Mouse (Mus musculus): ENCODE measurements around the gene Cdc25b. TPM values are rescaled to one million over a fixed set of nuclear protein-coding genes. Genes with fewer than 3 reads are reported as not detected.

Cdc25b gene
- polyA plus RNA-seq (2015; fragmentation: Nextera tagmentation; extraction: Ambion mirVana): 73.8 and 87.0 TPM in 2 replicates

DNA sequence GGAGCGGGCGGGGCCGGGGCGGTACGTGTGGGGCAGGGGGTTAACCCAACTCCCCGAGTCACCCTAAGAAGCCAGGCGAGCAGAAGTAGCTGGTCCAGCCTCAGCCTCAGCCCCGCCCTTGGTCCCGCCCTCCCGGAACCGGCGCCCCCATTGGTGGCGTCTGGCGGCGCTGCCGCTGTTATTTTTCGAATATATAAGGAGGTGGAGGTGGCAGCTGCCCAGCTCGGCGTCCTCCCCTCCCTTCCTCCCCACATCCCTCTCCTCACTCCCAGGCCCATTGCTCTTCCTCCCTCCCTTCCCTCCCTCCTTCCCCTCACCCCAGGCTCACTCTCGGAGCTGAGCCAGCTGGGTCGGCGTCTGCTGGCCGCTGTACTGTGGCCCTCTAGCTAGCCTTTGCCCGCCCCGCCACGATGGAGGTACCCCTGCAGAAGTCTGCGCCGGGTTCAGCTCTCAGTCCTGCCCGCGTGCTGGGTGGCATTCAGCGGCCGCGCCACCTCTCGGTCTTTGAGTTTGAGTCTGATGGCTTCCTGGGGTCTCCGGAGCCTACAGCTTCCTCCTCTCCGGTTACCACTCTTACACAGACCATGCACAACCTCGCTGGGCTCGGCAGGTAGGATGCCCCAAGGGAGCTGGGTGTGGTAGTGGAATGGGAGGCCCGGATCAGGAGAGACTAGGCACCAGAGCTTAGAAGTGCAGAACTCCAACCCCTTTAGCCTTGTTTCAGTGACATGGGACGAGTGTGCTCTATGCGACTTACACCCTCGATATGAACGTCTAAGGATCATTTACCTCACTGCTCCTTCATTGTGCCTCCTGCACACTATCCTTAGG is at the start of gene Cdc25b, which contains the start of gene Spef1:
Gene Cdc25b, plus strand, starts transcription at position 179 of the 831 bp plus-strand sequence.
Gene Spef1, minus strand, starts transcription at position 512 of the 831 bp plus-strand sequence.
- no peaks in the 10 kb centered on the region for H3K9me3 ChIP-seq (ENCODE audit: low read length)
- H3K27ac ChIP-seq (ENCODE audit: low read length): peak within 1 kb of the TSS; percentile 85
- H3K4me3 ChIP-seq (ENCODE audit: low read length): peak within 1 kb of the TSS; percentile 75
- WGBS: 1% methylated on average over 42 of the region's 43 CpGs
- peak; percentile 88 for ATAC-seq (ENCODE audit: low FRiP score, low TSS enrichment)
- peak within 1 kb of the TSS; percentile 85 for H3K9ac ChIP-seq (replicated peaks; ENCODE audit: low read length)
- H3K36me3 ChIP-seq (ENCODE audit: insufficient read depth, low read length): peaks cover 8% of the 10 kb centered on the region
- H3K4me1 ChIP-seq (ENCODE audit: insufficient read depth, low read length): peaks cover 30% of the 10 kb centered on the region
- peak within 1 kb of the TSS; percentile 89 for H3K4me2 ChIP-seq (replicated peaks; ENCODE audit: low read depth, low read length)
- H3K27me3 ChIP-seq (ENCODE audit: insufficient read depth, low read length): no peaks in the 10 kb centered on the region

DNA sequence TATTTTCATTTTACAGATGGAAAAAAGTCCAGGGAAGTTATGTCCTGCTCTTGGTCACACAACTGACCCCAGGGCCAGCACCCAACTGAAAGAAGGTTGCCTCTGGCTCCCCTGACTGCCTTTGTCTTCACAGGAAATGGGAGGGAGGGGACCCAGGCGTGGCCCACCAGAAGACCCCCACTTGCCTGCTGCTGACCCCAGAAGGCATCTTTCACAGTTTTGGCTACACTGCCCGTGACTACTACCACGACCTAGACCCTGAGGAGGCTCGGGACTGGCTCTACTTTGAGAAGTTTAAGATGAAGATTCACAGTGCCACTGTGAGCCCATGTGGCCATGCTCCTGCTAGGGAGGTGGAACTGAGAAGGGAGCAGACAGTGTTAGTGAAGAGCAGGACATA is 48.5 kb upstream of the Cdc25b start:
- 79% methylated on average over 4 of the region's 4 CpGs for WGBS

DNA sequence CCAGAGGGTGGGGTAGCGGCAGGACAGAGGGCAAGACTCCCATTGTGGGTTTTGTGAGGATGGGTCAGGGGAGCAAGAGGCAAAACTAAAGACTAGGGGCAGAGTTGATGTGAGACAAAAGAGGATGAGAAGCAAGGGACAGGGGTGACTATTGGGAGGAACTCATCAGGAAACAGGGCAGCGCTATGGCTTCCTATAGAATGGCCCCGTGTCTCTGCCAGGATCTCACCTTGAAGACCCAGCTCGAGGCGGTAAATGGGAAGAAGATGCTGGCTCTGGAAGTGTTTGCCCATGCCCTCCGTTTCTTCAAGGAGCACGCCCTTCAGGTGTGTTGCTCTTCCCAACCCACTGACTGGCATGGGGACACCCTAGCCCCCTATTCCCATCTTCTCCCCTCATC is 48.0 kb upstream of the Cdc25b start:
- H3K4me3 ChIP-seq (ENCODE audit: low read length): no peak overlapping the region
- no peaks in the 10 kb centered on the region for H3K9me3 ChIP-seq (ENCODE audit: low read length)
- H3K36me3 ChIP-seq (ENCODE audit: insufficient read depth, low read length): peaks cover 23% of the 10 kb centered on the region
- no peak overlapping the region for H3K27ac ChIP-seq (ENCODE audit: low read length)
- H3K4me2 ChIP-seq (replicated peaks; ENCODE audit: low read depth, low read length): no peak overlapping the region
- 92% methylated on average over 7 of the region's 7 CpGs for WGBS
- H3K4me1 ChIP-seq (ENCODE audit: insufficient read depth, low read length): peaks cover 18% of the 10 kb centered on the region
- no peaks in the 10 kb centered on the region for H3K27me3 ChIP-seq (ENCODE audit: insufficient read depth, low read length)
- no peak overlapping the region for H3K9ac ChIP-seq (replicated peaks; ENCODE audit: low read length)
- ATAC-seq (ENCODE audit: low FRiP score, low TSS enrichment): no peak

More for the DNA sequence above, 48.5 kb upstream of the Cdc25b start:
- peaks cover 19% of the 10 kb centered on the region; the same call in 1 of the 2 replicates for H3K36me3 ChIP-seq (ENCODE audit: insufficient read depth, low read length)
- no peak for ATAC-seq (ENCODE audit: low FRiP score, low TSS enrichment)
- no peaks in the 10 kb centered on the region for H3K9me3 ChIP-seq (ENCODE audit: low read length)
- no peaks in the 10 kb centered on the region for H3K27me3 ChIP-seq (ENCODE audit: insufficient read depth, low read length)
- no peak overlapping the region for H3K4me2 ChIP-seq (replicated peaks; ENCODE audit: low read depth, low read length)
- H3K9ac ChIP-seq (replicated peaks; ENCODE audit: low read length): no peak overlapping the region
- H3K4me1 ChIP-seq (ENCODE audit: insufficient read depth, low read length): peaks cover 18% of the 10 kb centered on the region
- no peak overlapping the region for H3K27ac ChIP-seq (ENCODE audit: low read length)
- no peak overlapping the region for H3K4me3 ChIP-seq (ENCODE audit: low read length)

DNA sequence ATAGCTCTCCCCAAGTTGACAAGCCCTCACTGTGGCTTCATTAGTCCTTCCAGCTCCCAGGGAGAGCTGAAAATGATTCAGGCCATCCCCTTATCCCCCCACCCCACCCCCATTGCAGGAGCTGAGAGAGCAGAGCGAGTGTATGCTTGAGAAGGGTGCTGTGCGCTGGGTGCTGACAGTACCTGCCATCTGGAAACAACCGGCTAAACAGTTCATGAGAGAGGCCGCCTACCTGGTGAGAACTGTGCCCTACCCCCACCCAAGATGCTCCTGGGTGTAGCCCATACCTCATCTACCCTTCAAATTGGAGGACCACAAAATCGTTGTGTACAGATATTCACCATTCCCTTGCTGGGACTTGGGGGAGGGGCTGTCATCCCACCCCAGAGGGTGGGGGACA is 47.5 kb upstream of the Cdc25b start:
- no peak for ATAC-seq (ENCODE audit: low FRiP score, low TSS enrichment)
- Histone ChIP-seq H3K36me3 (ENCODE audit: insufficient read depth, low read length) (peaks cover 26% of the 10 kb centered on the region), H3K9me3 (ENCODE audit: low read length) (no peaks in the 10 kb centered on the region), H3K27ac (ENCODE audit: low read length) (no peak overlapping the region), H3K27me3 (ENCODE audit: insufficient read depth, low read length) (no peaks in the 10 kb centered on the region), H3K4me2 (replicated peaks; ENCODE audit: low read depth, low read length) (no peak overlapping the region), H3K4me3 (ENCODE audit: low read length) (no peak overlapping the region), H3K9ac (replicated peaks; ENCODE audit: low read length) (no peak overlapping the region), H3K4me1 (ENCODE audit: insufficient read depth, low read length) (peaks cover 18% of the 10 kb centered on the region)
- WGBS: 90% methylated on average over 5 of the region's 5 CpGs

DNA sequence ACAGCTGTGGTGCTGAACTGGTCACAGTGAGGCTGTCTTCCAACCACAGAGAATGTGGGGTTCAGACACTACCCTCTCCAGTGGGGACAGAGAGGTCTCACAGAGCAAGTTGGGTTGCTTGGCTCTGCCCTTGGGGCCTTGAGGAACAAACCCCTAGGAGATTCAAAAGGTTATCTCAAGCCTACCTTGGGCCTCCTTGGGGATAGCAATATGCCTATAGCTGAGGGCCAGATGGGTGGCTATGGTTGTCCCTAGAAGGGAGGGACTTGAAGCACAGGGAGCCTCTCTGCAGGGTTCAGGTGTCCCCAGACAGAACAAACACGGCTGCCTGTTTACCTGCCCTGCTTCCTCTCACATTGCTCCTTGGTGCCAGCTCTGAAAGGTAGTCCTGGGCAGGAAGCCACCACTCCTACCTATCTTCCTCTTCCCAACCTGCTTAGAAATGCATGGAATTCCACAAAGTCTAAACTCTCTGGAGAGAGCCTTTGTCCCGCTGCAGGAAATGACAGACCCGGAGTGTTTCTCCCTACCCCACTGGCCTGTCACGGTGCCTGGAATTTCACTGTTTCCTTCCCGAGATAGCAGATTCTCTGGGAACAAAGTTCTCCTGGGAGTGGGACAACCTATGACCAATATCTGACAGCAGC is 46.7 kb upstream of the Cdc25b start:
- no peak overlapping the region for H3K9ac ChIP-seq (replicated peaks; ENCODE audit: low read length)
- no peaks in the 10 kb centered on the region for H3K9me3 ChIP-seq (ENCODE audit: low read length)
- no peak overlapping the region for H3K4me2 ChIP-seq (replicated peaks; ENCODE audit: low read depth, low read length)
- H3K4me3 ChIP-seq (ENCODE audit: low read length): no peak overlapping the region
- H3K4me1 ChIP-seq (ENCODE audit: insufficient read depth, low read length): peaks cover 18% of the 10 kb centered on the region
- peaks cover 34% of the 10 kb centered on the region for H3K36me3 ChIP-seq (ENCODE audit: insufficient read depth, low read length)
- peak overlapping the region; percentile 72 for H3K27ac ChIP-seq (ENCODE audit: low read length)
- no peaks in the 10 kb centered on the region for H3K27me3 ChIP-seq (ENCODE audit: insufficient read depth, low read length)
- no peak for ATAC-seq (ENCODE audit: low FRiP score, low TSS enrichment)
- 43% methylated on average over 5 of the region's 5 CpGs for WGBS

DNA sequence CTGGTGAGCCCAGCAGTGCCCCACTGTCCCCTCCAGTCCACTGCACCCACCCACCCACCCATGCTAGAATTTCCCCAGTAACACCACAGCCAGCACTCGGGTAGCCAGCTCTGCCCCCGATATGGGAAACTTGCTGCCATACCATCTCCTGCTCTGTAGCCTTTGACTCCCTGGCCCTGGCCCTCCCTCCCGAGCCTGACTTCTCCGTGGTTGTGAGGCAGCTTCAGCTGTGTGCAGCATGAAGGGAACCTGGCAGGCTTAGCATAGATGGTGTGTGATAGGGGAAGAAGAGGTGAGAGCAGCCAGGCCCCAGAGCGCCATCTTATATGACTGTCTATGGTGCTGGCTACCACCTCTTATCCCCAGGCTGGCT is 46.2 kb upstream of the Cdc25b start:
- no peaks in the 10 kb centered on the region for H3K9me3 ChIP-seq (ENCODE audit: low read length)
- H3K9ac ChIP-seq (replicated peaks; ENCODE audit: low read length): no peak overlapping the region
- H3K27ac ChIP-seq (ENCODE audit: low read length): peak overlapping the region; percentile 53
- no peak overlapping the region for H3K4me3 ChIP-seq (ENCODE audit: low read length)
- H3K4me1 ChIP-seq (ENCODE audit: insufficient read depth, low read length): peaks cover 16% of the 10 kb centered on the region
- ATAC-seq (ENCODE audit: low FRiP score, low TSS enrichment): no peak
- H3K36me3 ChIP-seq (ENCODE audit: insufficient read depth, low read length): peaks cover 39% of the 10 kb centered on the region
- H3K27me3 ChIP-seq (ENCODE audit: insufficient read depth, low read length): no peaks in the 10 kb centered on the region
- WGBS: 62% methylated on average over 5 of the region's 5 CpGs
- H3K4me2 ChIP-seq (replicated peaks; ENCODE audit: low read depth, low read length): no peak overlapping the region

DNA sequence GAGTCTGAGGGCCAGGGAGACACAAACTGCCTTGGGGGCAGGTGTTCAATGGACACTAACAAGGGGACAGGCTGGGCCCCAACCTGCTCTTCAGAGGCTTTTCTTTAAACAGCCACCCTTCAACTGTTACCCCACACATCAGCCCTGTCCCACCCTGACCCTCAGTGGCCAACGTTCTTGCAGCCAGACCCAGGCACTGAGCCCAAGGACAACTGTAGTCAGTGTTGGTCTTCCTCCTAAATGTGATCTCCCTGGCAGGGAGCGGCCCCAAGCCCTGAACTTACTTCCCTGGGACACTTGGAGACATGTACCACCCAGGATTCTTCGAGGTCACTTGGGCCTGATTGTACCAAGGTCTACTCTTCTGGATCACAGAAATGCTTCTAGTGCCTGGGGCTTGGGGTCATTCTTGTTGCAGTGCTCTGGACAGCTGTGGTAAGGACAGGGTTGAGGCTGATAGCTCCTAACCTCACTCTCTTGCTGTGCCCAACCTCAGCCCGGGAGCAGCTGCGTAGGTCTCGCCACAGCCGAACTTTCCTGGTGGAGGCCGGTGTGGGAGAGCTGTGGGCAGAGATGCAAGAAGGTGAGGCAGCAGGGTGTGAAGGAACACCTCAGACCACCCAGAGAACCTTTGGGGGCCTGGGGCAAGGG is 45.3 kb upstream of the Cdc25b start:
- Histone ChIP-seq H3K27me3 (ENCODE audit: insufficient read depth, low read length) (no peaks in the 10 kb centered on the region), H3K27ac (ENCODE audit: low read length) (no peak overlapping the region), H3K9ac (replicated peaks; ENCODE audit: low read length) (no peak overlapping the region), H3K36me3 (ENCODE audit: insufficient read depth, low read length) (peaks cover 46% of the 10 kb centered on the region), H3K4me2 (replicated peaks; ENCODE audit: low read depth, low read length) (no peak overlapping the region), H3K4me1 (ENCODE audit: insufficient read depth, low read length) (peaks cover 16% of the 10 kb centered on the region), H3K9me3 (ENCODE audit: low read length) (no peaks in the 10 kb centered on the region), H3K4me3 (ENCODE audit: low read length) (no peak overlapping the region)
- 76% methylated on average over 8 of the region's 8 CpGs for WGBS
- ATAC-seq (ENCODE audit: low FRiP score, low TSS enrichment): no peak

DNA sequence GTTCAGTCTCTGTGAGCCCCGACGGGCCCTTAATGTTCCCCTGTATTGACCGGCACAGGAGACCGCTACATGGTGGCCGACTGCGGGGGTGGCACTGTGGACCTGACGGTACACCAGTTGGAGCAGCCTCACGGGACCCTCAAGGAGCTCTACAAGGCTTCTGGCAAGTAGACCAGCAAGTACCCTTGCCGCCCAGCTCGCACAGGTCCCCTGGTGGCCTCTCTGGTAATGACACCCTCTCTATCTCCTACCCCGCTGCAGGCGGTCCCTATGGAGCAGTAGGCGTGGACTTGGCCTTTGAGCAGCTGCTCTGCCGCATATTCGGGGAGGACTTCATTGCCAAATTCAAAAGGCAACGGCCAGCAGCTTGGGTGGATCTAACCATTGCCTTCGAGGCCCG is 44.2 kb upstream of the Cdc25b start:
- Histone ChIP-seq H3K4me2 (replicated peaks; ENCODE audit: low read depth, low read length) (0 out of 2 replicates have a peak overlapping the region, but pooled peaks have one; percentile 3), H3K27ac (ENCODE audit: low read length) (peak overlapping the region; percentile 29; the same call in 1 of the 2 replicates), H3K9ac (replicated peaks; ENCODE audit: low read length) (no peak overlapping the region), H3K27me3 (ENCODE audit: insufficient read depth, low read length) (no peaks in the 10 kb centered on the region), H3K36me3 (ENCODE audit: insufficient read depth, low read length) (peaks cover 54% of the 10 kb centered on the region), H3K4me3 (ENCODE audit: low read length) (no peak overlapping the region), H3K9me3 (ENCODE audit: low read length) (no peaks in the 10 kb centered on the region), H3K4me1 (ENCODE audit: insufficient read depth, low read length) (peaks cover 16% of the 10 kb centered on the region)
- peak; percentile 73 for ATAC-seq (ENCODE audit: low FRiP score, low TSS enrichment)
- WGBS: 31% methylated on average over 18 of the region's 18 CpGs

DNA sequence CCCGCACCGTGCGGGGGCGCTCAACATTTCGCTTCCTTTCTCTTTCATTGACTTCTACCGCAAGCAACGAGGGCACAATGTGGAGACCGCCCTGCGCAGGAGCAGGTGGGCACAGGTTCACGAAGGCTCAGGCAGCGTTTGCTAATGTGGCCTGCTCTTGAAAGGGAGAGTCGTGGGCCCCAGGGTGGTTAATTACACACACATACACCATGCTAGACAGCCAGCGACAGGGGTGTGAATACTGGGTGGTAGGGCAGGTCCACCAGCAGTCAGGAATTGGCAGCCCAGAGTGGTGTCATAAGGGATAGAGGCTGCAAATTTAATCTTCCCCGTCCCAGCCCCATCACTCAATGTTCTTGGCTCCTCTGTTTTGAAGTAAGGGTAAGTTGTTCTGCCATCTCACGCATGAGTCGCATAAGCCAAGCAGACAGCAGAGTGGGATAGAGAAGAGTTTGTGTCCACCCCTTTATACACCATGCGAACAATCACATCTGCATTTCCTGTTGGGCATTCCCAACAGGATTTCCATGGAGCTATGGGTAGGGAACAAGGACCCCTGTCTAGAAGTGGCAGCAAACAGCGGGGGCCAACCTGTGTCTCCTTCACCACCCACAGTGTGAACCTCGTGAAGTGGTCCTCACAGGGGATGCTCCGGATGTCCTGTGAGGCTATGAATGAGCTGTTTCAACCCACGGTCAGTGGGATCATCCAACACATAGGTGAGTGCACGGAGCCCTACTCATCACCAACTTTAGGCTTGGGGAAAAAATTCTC is 43.6 kb upstream of the Cdc25b start:
- Histone ChIP-seq H3K27ac (ENCODE audit: low read length) (no peak overlapping the region), H3K4me1 (ENCODE audit: insufficient read depth, low read length) (peaks cover 16% of the 10 kb centered on the region), H3K4me2 (replicated peaks; ENCODE audit: low read depth, low read length) (0 out of 2 replicates have a peak overlapping the region, but pooled peaks have one; percentile 3), H3K9ac (replicated peaks; ENCODE audit: low read length) (no peak overlapping the region), H3K36me3 (ENCODE audit: insufficient read depth, low read length) (peaks cover 54% of the 10 kb centered on the region), H3K4me3 (ENCODE audit: low read length) (no peak overlapping the region), H3K9me3 (ENCODE audit: low read length) (no peaks in the 10 kb centered on the region), H3K27me3 (ENCODE audit: insufficient read depth, low read length) (no peaks in the 10 kb centered on the region)
- 71% methylated on average over 22 of the region's 22 CpGs for WGBS
- ATAC-seq (ENCODE audit: low FRiP score, low TSS enrichment): no peak

Measured in kidney, embryonic 16.5 days (tissue).